Mouse (Mus musculus) brain, embryonic 14.5 days (tissue): Measurements from ENCODE around the gene Trabd.

Source experiments
- CTCF ChIP-seq: fragments of 200-500 bp; IDR thresholded peaks from 2 replicates; pipeline ENCODE4 v1.5.1; 2012; ENCODE audit warnings: inconsistent platforms, mild to moderate bottlenecking, moderate library complexity, borderline replicate concordance; ENCODE audit not compliant: insufficient read depth, insufficient read length; ENCODE audit errors: extremely low read depth
- POLR2A ChIP-seq: fragments of 200-500 bp; IDR thresholded peaks from 2 replicates; pipeline ENCODE4 v1.6.1; 2012; ENCODE audit warnings: mild to moderate bottlenecking, inconsistent platforms, borderline replicate concordance; ENCODE audit not compliant: poor library complexity, insufficient read depth, insufficient read length, severe bottlenecking; ENCODE audit errors: extremely low read depth

DNA sequence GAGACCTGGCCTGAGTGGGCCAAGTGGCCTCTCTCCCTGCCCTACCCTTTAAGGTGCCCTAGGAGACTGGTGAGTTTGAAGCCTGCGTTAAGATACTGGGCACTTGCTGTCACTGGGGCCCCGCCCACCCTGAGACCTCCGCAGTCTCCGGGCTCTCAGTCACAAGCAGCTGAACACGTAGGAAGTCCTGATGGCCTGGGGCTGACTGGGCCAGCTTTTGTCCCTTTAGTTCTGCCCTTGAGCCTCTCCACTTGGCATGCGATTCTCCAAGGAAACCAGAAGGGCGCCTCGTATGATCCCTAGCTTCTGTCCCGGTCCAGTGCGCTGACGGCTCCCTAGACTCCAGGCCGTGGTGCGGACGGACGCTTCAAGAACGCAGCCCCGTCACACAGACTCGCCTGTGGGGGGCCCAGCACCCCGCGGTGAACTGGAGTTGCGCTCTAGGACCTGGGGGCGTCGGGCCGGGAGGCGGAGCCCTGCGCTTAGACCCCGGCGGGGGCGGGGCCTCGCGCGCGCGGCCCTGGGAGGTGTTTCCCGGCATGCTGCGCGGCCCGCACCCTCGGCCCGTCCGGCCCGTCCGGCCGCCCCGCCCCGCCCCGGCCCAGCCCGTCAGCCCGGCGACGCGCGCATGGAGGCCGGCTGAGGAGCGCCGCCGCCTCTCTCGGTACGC is 689 bp downstream of the Trabd start:
- TF ChIP-seq POLR2A, result peak; percentile 56; the same call in 1 of the 2 replicates
- TF ChIP-seq CTCF, result peak; percentile 17; the same call in 1 of the 2 replicates
